In genomic region chr3:105568851-105569250, GRCm38 (mm10) we compare ENCODE assay signal across 17 mouse cellular contexts.
DNase-seq lines count a peak whose midpoint lies in the region; ATAC-seq lines count a peak whose summit lies in the region.
"Had no signal": no experiment of that assay in that cellular context is flagged by ENCODE, and none has a peak within 500 bp of the region (broad histone marks: within the 10 kb centered on the region; RNA-seq: fewer than 3 reads in every experiment).

No protein-coding gene starts in this region.

- 84% methylated on average over 9 of the region's 9 CpGs for WGBS in forebrain, embryonic 10.5 days
- 43% methylated on average over 9 of the region's 9 CpGs for WGBS in forebrain, embryonic 14.5 days
- 57% methylated on average over 9 of the region's 9 CpGs for WGBS in hindbrain, embryonic 14.5 days
- WGBS in midbrain, embryonic 16.5 days = 53% methylated on average over 9 of the region's 9 CpGs

- no peaks in the 10 kb centered on the region for H3K36me3 ChIP-seq in forebrain, embryonic 10.5 days (replicated peaks)
- H3K36me3 ChIP-seq in forebrain, embryonic 14.5 days (ENCODE audit: control insufficient read depth, insufficient read depth, low read length) = no peaks in the 10 kb centered on the region
- H3K36me3 ChIP-seq in hindbrain, embryonic 14.5 days (replicated peaks; ENCODE audit: control insufficient read depth, insufficient read depth) = no peaks in the 10 kb centered on the region
- no peaks in the 10 kb centered on the region for H3K36me3 ChIP-seq in midbrain, embryonic 16.5 days (ENCODE audit: control insufficient read depth, insufficient read depth, low read length)
- H3K36me3 ChIP-seq: heart, embryonic 10.5 days; intestine, embryonic 15.5 days; kidney, embryonic 15.5 days; limb, embryonic 12.5 days; liver, embryonic 13.5 days; lung, embryonic 15.5 days had no signal

- ATAC-seq in forebrain, embryonic 14.5 days = peak; percentile 24
- ATAC-seq in hindbrain, embryonic 14.5 days (ENCODE audit: low FRiP score) = peak; percentile 34; the same call in 1 of the 2 replicates
- peak; percentile 22; the same call in 1 of the 2 replicates for ATAC-seq in midbrain, embryonic 16.5 days
- ATAC-seq: intestine, embryonic 15.5 days had no signal

- no peak overlapping the region for H3K4me3 ChIP-seq in forebrain, embryonic 10.5 days
- no peak overlapping the region for H3K4me3 ChIP-seq in forebrain, embryonic 14.5 days (ENCODE audit: low read depth, low read length)
- no peak overlapping the region for H3K4me3 ChIP-seq in hindbrain, embryonic 14.5 days (replicated peaks; ENCODE audit: low read length)
- H3K4me3 ChIP-seq in midbrain, embryonic 16.5 days (ENCODE audit: low read depth, low read length) = no peak overlapping the region
- H3K4me3 ChIP-seq: heart, embryonic 10.5 days; intestine, embryonic 15.5 days; kidney, embryonic 15.5 days; left cerebral cortex, adult 2 months; limb, embryonic 12.5 days; liver, embryonic 13.5 days; lung, embryonic 15.5 days had no signal

- peaks cover 40% of the 10 kb centered on the region for H3K4me1 ChIP-seq in forebrain, embryonic 10.5 days
- peaks cover 48% of the 10 kb centered on the region for H3K4me1 ChIP-seq in forebrain, embryonic 14.5 days (ENCODE audit: control insufficient read depth, insufficient read depth, low read length)
- peaks cover 49% of the 10 kb centered on the region for H3K4me1 ChIP-seq in hindbrain, embryonic 14.5 days (replicated peaks; ENCODE audit: control insufficient read depth, insufficient read depth, low read length)
- H3K4me1 ChIP-seq in midbrain, embryonic 16.5 days (ENCODE audit: control insufficient read depth, insufficient read depth, low read length) = peaks cover 52% of the 10 kb centered on the region
- H3K4me1 ChIP-seq: intestine, embryonic 15.5 days; limb, embryonic 12.5 days; liver, embryonic 13.5 days; lung, embryonic 15.5 days had no signal

- H3K9ac ChIP-seq in forebrain, embryonic 14.5 days (ENCODE audit: low read length) = no peak overlapping the region
- H3K9ac ChIP-seq in hindbrain, embryonic 14.5 days = no peak overlapping the region
- H3K9ac ChIP-seq in midbrain, embryonic 16.5 days (ENCODE audit: low read depth, low read length) = no peak overlapping the region
- H3K9ac ChIP-seq: intestine, embryonic 15.5 days; kidney, embryonic 15.5 days; limb, embryonic 12.5 days; liver, embryonic 13.5 days; lung, embryonic 15.5 days had no signal

- H3K27me3 ChIP-seq in forebrain, embryonic 10.5 days (ENCODE audit: poor library complexity, severe bottlenecking) = no peaks in the 10 kb centered on the region; the same call in 1 of the 2 replicates
- H3K27me3 ChIP-seq in forebrain, embryonic 14.5 days (replicated peaks; ENCODE audit: control insufficient read depth, insufficient read depth, low read length) = no peaks in the 10 kb centered on the region
- no peaks in the 10 kb centered on the region for H3K27me3 ChIP-seq in hindbrain, embryonic 14.5 days (ENCODE audit: control insufficient read depth, insufficient read depth, low read length)
- no peaks in the 10 kb centered on the region for H3K27me3 ChIP-seq in midbrain, embryonic 16.5 days (ENCODE audit: control insufficient read depth, insufficient read depth, low read depth, low read length)
- H3K27me3 ChIP-seq: intestine, embryonic 15.5 days; kidney, embryonic 15.5 days; liver, embryonic 13.5 days; lung, embryonic 15.5 days had no signal

- H3K9me3 ChIP-seq in forebrain, embryonic 10.5 days = no peaks in the 10 kb centered on the region
- H3K9me3 ChIP-seq in forebrain, embryonic 14.5 days (replicated peaks; ENCODE audit: control insufficient read depth, low read length) = no peaks in the 10 kb centered on the region
- H3K9me3 ChIP-seq in hindbrain, embryonic 14.5 days (ENCODE audit: control insufficient read depth, low read length) = no peaks in the 10 kb centered on the region
- H3K9me3 ChIP-seq in midbrain, embryonic 16.5 days (replicated peaks; ENCODE audit: control insufficient read depth, low read length, poor library complexity, severe bottlenecking) = no peaks in the 10 kb centered on the region
- H3K9me3 ChIP-seq: heart, embryonic 10.5 days; intestine, embryonic 15.5 days; kidney, embryonic 15.5 days; limb, embryonic 12.5 days; liver, embryonic 13.5 days; lung, embryonic 15.5 days had no signal

- H3K4me2 ChIP-seq in forebrain, embryonic 14.5 days (ENCODE audit: low read length) = no peak overlapping the region; the same call in 1 of the 2 replicates
- H3K4me2 ChIP-seq in hindbrain, embryonic 14.5 days (replicated peaks) = no peak overlapping the region
- H3K4me2 ChIP-seq in midbrain, embryonic 16.5 days (ENCODE audit: low read length) = no peak overlapping the region
- H3K4me2 ChIP-seq: intestine, embryonic 15.5 days; kidney, embryonic 15.5 days; limb, embryonic 12.5 days; liver, embryonic 13.5 days; lung, embryonic 15.5 days had no signal

- peak overlapping the region; percentile 35; the same call in 1 of the 2 replicates for H3K27ac ChIP-seq in forebrain, embryonic 10.5 days
- H3K27ac ChIP-seq in forebrain, embryonic 14.5 days (ENCODE audit: low read depth, low read length) = peak overlapping the region; percentile 70
- H3K27ac ChIP-seq in hindbrain, embryonic 14.5 days = peak overlapping the region; percentile 71
- H3K27ac ChIP-seq in midbrain, embryonic 16.5 days (ENCODE audit: low read length) = peak overlapping the region; percentile 71
- H3K27ac ChIP-seq: heart, embryonic 10.5 days; intestine, embryonic 15.5 days; kidney, embryonic 15.5 days; limb, embryonic 12.5 days; liver, embryonic 13.5 days; lung, embryonic 15.5 days had no signal

- DNase-seq in forebrain, embryonic 10.5 days (ENCODE audit: extremely low spot score, low spot score) = no peak
- no peak for DNase-seq in forebrain, embryonic 14.5 days (ENCODE audit: low spot score)
- no peak for DNase-seq in hindbrain, embryonic 14.5 days (ENCODE audit: low spot score)
- DNase-seq in thymus, postnatal 0 days (ENCODE audit: low spot score) = no peak
- no peak for DNase-seq in lung, postnatal 36 days
- DNase-seq in embryo, embryonic 10 days (ENCODE audit: low spot score) = no peak
- DNase-seq: cerebellum, postnatal 14 days; heart, postnatal 10 days; liver, embryonic 13.5 days; thymus, postnatal 25 days had no signal
